Mouse (Mus musculus) heart, adult 9 months (tissue): ENCODE results near the gene Radil.

Experiments
- DNase-seq, 2 experiments: peaks; one replicate each; pipeline ENCODE4 v3.0.0; 2022; ENCODE audit warnings: low spot score in 2 of 2

Gene Radil

GRCm38 (mm10) chr5:142550706-142551652 lies at the start of gene Radil:
Gene Radil, minus strand, starts transcription at chr5:142551098.
- DNase-seq = peak; percentile 92 to 95

- no peak for DNase-seq
Observed at GRCm38 (mm10) chr5:142597648-142598390, 46.9 kb upstream of the Radil start.

DNA sequence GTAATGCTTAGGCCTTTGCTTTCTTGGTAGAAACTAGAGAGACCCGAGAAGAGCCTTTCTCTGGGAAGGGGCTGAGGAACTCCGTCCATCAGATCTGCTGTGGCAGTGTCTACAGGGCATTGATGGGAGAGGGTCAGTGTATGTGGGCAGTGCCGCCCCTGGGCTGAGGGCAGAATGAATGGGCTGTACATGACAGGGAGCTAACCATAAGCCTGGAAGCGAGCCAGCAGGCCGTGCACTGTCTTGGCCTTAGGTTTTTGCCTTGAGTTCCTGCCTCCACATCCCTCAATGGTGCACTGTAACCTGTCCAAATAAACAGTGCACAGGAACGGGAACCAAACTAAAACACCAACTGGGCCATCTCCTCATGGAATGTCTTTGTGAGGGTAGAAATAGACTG lies 45.8 kb upstream of the Radil start:
- DNase-seq = no peak

DNA sequence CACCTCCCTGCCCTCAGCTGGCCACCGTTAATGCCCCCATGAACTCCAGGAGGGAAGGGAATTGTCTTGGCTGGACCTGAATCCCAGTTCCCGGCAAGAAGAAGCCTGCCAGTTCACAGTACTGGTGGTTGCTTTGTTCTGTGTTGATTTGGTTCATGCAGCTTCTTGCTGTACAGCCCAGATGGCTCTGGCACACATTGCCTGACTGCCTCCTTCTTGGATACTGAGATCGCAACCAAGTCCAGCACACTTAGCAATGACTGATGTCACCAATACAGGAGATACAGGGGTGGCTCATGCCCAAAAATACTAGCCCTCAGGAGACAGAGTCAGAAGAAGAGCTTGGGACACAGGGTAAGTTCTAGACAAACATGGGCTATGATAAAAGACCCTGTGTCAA lies 44.8 kb upstream of the Radil start:
- no peak for DNase-seq

- no peak for DNase-seq
Observed at GRCm38 (mm10) chr5:142590953-142591616, 40.2 kb upstream of the Radil start.

DNA sequence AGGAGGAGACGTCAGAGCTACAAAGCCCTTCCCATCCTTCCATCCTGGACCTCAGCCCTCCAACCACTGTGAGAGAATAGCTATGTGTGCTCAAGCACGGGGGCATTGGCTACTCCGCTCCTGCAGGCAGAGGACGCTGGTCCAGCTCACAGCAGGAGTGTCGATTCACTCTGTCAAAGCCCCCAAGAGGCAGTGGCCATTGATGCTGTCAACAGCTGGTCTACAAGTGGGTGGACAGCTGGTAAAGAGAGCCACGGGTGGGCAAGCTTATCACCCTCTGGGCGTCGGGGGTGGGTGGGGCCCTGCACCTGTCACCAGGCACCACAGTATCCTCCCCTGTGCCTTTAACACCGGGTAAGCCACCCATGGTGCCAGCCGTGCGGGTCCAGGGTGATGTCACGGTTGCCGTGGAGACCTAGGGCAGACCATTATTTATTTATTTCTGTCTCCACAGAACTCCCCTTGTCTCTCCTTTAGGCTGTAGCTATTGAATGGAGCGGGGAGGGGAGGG lies 32.8 kb upstream of the Radil start:
- no peak for DNase-seq

GRCm38 (mm10) chr5:142581517-142581916 lies 30.6 kb upstream of the Radil start:
- DNase-seq = no peak

DNA sequence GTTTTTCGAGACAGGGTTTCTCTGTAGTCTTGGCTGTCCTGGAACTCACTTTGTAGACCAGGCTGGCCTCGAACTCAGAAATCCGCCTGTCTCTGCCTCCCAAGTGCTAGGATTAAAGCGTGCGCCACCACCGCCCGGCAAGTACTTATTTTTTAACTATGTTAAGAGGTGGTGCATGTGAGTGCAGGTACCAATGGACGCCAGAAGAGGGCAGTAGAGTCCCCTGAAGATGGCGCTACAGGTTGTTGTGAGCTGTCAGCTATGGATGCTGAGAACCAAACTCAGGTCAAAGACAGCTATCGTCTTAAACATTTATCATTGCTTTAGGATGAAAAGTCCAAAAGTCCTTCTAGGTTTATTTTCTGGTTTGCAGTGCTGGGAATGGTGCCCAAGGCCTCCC lies 27.3 kb upstream of the Radil start:
- DNase-seq = no peak

GRCm38 (mm10) chr5:142576832-142577231 lies 25.9 kb upstream of the Radil start:
- DNase-seq = no peak

GRCm38 (mm10) chr5:142574323-142575057 lies 23.6 kb upstream of the Radil start:
- DNase-seq = no peak

DNA sequence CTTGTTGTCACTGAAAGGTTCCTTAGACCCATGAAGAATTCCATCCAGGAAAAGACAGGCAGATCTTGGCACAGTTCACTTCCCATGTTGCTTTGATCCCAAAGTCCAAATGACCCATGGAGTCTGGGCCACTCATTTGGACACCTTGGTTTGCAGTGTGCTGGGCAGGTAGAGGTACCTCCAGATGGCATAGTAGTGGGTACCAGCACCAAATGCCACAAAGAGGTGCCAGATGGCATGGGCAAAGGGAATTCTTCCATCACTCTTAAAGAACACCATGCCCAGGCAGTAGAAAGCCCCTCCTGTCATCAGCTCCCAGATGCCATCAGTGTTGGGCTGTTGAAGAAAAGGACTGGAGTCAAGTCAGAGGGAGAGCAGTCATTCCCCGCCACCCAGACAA lies 13.7 kb upstream of the Radil start:
- no peak for DNase-seq

DNA sequence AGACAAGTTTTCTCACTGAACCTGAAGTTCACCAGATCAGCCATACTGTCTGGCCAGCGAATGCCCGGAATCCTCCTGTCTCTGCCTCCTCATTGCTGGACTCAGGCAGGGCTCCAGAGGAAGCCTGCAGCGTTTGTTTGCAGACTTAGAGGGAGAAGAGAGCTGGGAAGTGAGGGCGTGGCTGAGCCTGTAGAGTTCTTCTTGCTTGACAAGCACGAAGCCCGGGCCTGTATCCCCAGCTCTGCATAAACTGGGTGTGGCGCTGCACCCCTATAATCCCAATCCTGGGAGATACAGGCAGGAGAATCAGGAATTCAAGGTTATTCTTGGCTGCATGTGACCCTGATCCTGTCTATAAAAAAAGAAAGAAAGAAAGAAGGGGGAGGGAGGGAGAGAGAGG lies 9.4 kb upstream of the Radil start:
- no peak for DNase-seq

- DNase-seq = peak in 1 of 2 experiments; percentile 36
Observed at GRCm38 (mm10) chr5:142557397-142558067, 6.6 kb upstream of the Radil start.

DNA sequence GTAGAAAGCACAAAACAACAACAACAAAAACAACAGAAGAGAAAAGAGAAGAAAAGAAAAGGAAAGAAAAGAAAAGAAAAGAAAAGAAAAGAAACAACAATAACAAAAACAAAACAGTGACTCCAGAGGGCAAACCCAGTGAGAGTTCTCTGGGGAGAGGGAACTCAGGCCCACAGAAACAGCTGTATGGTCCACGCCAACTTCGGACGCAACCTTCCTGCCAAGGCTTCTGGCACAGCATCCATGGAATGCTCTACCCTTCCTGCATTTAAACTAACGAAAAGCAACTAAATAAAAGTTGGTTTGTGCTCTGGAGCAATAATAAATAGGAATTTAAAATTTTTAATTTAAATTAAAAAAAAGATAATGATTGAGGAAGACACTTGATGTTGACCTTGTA lies 5.8 kb upstream of the Radil start:
- no peak for DNase-seq

DNA sequence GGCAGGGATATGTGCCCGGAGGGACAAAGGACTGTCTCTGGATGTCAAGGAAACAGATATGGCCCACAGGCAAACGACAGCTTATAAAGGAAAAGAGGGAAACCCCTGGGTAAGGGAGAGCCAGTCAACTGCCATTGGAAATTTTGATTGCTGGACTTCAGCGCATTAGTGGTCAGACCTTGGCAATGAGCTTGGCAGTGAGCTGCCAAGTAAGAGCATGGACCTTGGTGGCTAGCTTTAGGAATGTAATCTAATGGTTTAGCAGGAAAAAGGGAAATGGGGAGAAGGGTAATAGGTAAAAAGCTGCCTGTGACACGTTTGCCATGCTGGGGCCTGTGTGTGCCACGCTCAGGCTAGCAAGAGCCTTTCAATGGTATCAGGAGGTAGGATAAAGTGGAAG lies 5.0 kb upstream of the Radil start:
- no peak for DNase-seq

- peak; percentile 32 to 43 for DNase-seq
Observed at GRCm38 (mm10) chr5:142549961-142550705, 765 bp downstream of the Radil start.

GRCm38 (mm10) chr5:142549441-142549840 lies 1.5 kb downstream of the Radil start:
- peak in 1 of 2 experiments; percentile 14 for DNase-seq

DNA sequence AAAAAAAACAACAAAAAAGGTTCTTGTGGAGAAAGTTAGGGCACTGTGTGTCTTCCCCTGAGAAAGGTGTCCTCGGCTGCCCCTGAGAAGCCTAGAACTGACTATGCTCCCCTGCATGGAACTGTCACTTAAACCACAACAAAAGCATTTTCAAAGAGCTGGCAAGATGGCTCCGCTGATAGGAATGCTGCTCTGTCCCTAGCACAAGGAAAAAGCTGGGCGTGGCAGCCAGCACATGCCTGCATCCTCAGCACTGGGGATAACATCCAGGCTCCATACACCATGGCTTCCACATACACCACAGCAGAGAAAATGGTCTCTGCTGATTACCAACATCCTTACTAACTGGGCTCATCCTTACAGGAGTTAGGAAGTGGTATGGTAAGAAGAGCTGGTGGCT lies 3.8 kb downstream of the Radil start:
- DNase-seq = no peak

DNA sequence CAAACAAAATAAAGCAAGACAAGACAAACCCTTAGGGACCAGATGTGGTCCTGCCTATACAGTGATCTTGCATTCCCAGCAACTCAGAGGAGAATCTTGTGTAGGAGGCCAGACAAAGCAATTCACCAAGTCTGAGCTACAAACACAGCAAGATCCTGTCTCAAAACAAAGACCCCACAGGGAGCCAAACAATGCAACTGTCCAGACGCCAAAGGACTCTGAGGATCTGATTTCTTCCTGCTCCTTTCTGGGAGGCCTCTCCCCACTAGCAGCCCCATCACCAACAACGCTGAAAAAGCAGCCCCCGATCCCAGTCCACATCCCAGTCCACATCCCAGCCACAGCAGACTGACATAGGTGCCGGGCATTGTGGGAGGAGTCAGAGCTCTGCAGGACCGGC lies 4.6 kb downstream of the Radil start:
- DNase-seq = no peak
